Mouse (Mus musculus) neural tube, embryonic 12.5 days (tissue): ENCODE results near the gene Fyco1. TPM values are rescaled to one million over a fixed set of nuclear protein-coding genes. Genes with fewer than 3 reads are reported as not detected.
"Not testable (repeated sequence)": the region's sequence is repeated elsewhere in the genome, so short reads cannot be mapped to it uniquely, and the experiment has no call there.

ENCODE experiments used
- ATAC-seq: fragments of 200-750 bp; cut with Nextera tagmentation; 2 replicates; pipeline ENCODE4 v1.8.0; 2017; ENCODE audit warnings: low read depth, mild to moderate bottlenecking, moderate TSS enrichment, moderate library complexity; ENCODE audit not compliant: low FRiP score
- H3K27ac ChIP-seq: fragments of 300-500 bp; sonication (generic); 2 replicates; pipeline ENCODE4 v1.5.1; 2016
- H3K27me3 ChIP-seq: fragments of 300-500 bp; sonication (generic); replicated peaks from 2 replicates; pipeline ENCODE4 v1.6.1; 2016; ENCODE audit warnings: mild to moderate bottlenecking
- H3K36me3 ChIP-seq: fragments of 300-500 bp; sonication (generic); 2 replicates; pipeline ENCODE4 v1.6.1; 2016; ENCODE audit warnings: mild to moderate bottlenecking
- H3K4me1 ChIP-seq: fragments of 300-500 bp; sonication (generic); 2 replicates; pipeline ENCODE4 v1.6.1; 2016
- H3K4me2 ChIP-seq: fragments of 300-500 bp; sonication (generic); replicated peaks from 2 replicates; pipeline ENCODE4 v1.6.1; 2016; ENCODE audit warnings: mild to moderate bottlenecking
- H3K4me3 ChIP-seq: fragments of 300-500 bp; sonication (generic); 2 replicates; pipeline ENCODE4 v1.5.1; 2016
- H3K9ac ChIP-seq: fragments of 300-500 bp; sonication (generic); 2 replicates; pipeline ENCODE4 v1.6.1; 2016; ENCODE audit warnings: mild to moderate bottlenecking
- H3K9me3 ChIP-seq: fragments of 300-500 bp; sonication (generic); 2 replicates; pipeline ENCODE4 v1.6.1; 2016; ENCODE audit warnings: mild to moderate bottlenecking
- WGBS: fragments of 180-500 bp; shearing (Covaris S2); methylation state at CpG from one replicate; pipeline ENCODE4 v1.1.7; 2016; 5-methylcytosine and 5-hydroxymethylcytosine counted together
- polyA plus RNA-seq: library from polyadenylated mRNA; unstranded; fragments of >200 nt; fragmentation: Nextera tagmentation; extraction: Ambion mirVana; gene quantifications from 2 replicates; pipeline ENCODE4 v1.2.1, GENCODE M21; 2016

Fyco1 gene
- polyA plus RNA-seq, 1 experiment from 2014 or later: 9.1 TPM

- Histone ChIP-seq H3K4me3 (no peak overlapping the region), H3K9me3 (no peaks in the 10 kb centered on the region), H3K4me1 (no peaks in the 10 kb centered on the region), H3K9ac (no peak overlapping the region), H3K27me3 (no peaks in the 10 kb centered on the region), H3K27ac (no peak overlapping the region), H3K4me2 (no peak overlapping the region), H3K36me3 (no peaks in the 10 kb centered on the region)
- 87% methylated on average over 3 of the region's 3 CpGs for WGBS
- ATAC-seq: no peak
These were observed 87.9 kb downstream of the Fyco1 start for GRCm38 (mm10) chr9:123763771-123764170.

- no peaks in the 10 kb centered on the region for H3K9me3 ChIP-seq
- H3K27ac ChIP-seq: no peak overlapping the region
- H3K4me2 ChIP-seq: no peak overlapping the region
- H3K27me3 ChIP-seq: no peaks in the 10 kb centered on the region
- WGBS: 92% methylated on average over 4 of the region's 4 CpGs
- H3K4me1 ChIP-seq: no peaks in the 10 kb centered on the region
- ATAC-seq: no peak
- H3K9ac ChIP-seq: no peak overlapping the region
- no peaks in the 10 kb centered on the region for H3K36me3 ChIP-seq
- H3K4me3 ChIP-seq: no peak overlapping the region
These were observed 88.8 kb downstream of the Fyco1 start for GRCm38 (mm10) chr9:123762886-123763285.

- WGBS: 89% methylated on average over 3 of the region's 3 CpGs
- H3K4me3 ChIP-seq: no peak overlapping the region
- H3K4me2 ChIP-seq: no peak overlapping the region
- no peaks in the 10 kb centered on the region for H3K9me3 ChIP-seq
- no peaks in the 10 kb centered on the region for H3K27me3 ChIP-seq
- H3K4me1 ChIP-seq: no peaks in the 10 kb centered on the region
- no peak overlapping the region for H3K9ac ChIP-seq
- no peak for ATAC-seq
- no peaks in the 10 kb centered on the region for H3K36me3 ChIP-seq
- H3K27ac ChIP-seq: no peak overlapping the region
These were observed 90.9 kb downstream of the Fyco1 start for GRCm38 (mm10) chr9:123760806-123761205.

GRCm38 (mm10) chr9:123758645-123759044, 93.1 kb downstream of the Fyco1 start:
- no peak overlapping the region for H3K9ac ChIP-seq
- 91% methylated on average over 4 of the region's 4 CpGs for WGBS
- no peaks in the 10 kb centered on the region for H3K9me3 ChIP-seq
- no peak overlapping the region for H3K4me3 ChIP-seq
- ATAC-seq: no peak
- H3K4me2 ChIP-seq: no peak overlapping the region
- no peaks in the 10 kb centered on the region for H3K27me3 ChIP-seq
- no peaks in the 10 kb centered on the region for H3K36me3 ChIP-seq
- H3K27ac ChIP-seq: no peak overlapping the region
- no peaks in the 10 kb centered on the region for H3K4me1 ChIP-seq

GRCm38 (mm10) chr9:123758156-123758555, 93.5 kb downstream of the Fyco1 start:
- Histone ChIP-seq H3K27ac (no peak overlapping the region), H3K36me3 (no peaks in the 10 kb centered on the region), H3K4me3 (no peak overlapping the region), H3K4me1 (no peaks in the 10 kb centered on the region), H3K9me3 (no peaks in the 10 kb centered on the region), H3K9ac (no peak overlapping the region), H3K4me2 (no peak overlapping the region), H3K27me3 (no peaks in the 10 kb centered on the region)
- ATAC-seq: no peak
- WGBS: 79% methylated on average over 1 of the region's 1 CpGs

GRCm38 (mm10) chr9:123757326-123757725, 94.4 kb downstream of the Fyco1 start:
- ATAC-seq: no peak
- 65% methylated on average over 2 of the region's 2 CpGs for WGBS

GRCm38 (mm10) chr9:123756752-123757151, 94.9 kb downstream of the Fyco1 start:
- H3K9me3 ChIP-seq: no peaks in the 10 kb centered on the region
- H3K9ac ChIP-seq: no peak overlapping the region
- H3K4me1 ChIP-seq: no peaks in the 10 kb centered on the region
- H3K4me3 ChIP-seq: no peak overlapping the region
- no peaks in the 10 kb centered on the region for H3K36me3 ChIP-seq
- H3K27me3 ChIP-seq: no peaks in the 10 kb centered on the region
- WGBS: 85% methylated on average over 3 of the region's 3 CpGs
- no peak overlapping the region for H3K27ac ChIP-seq
- no peak overlapping the region for H3K4me2 ChIP-seq
- ATAC-seq: no peak

More at GRCm38 (mm10) chr9:123757326-123757725, 94.4 kb downstream of the Fyco1 start:
- H3K9me3 ChIP-seq: no peaks in the 10 kb centered on the region
- H3K27ac ChIP-seq: no peak overlapping the region
- no peaks in the 10 kb centered on the region for H3K36me3 ChIP-seq
- H3K9ac ChIP-seq: no peak overlapping the region
- no peak overlapping the region for H3K4me3 ChIP-seq
- no peaks in the 10 kb centered on the region for H3K4me1 ChIP-seq
- no peak overlapping the region for H3K4me2 ChIP-seq
- H3K27me3 ChIP-seq: no peaks in the 10 kb centered on the region

- 89% methylated on average over 4 of the region's 4 CpGs for WGBS
- Histone ChIP-seq H3K4me3 (no peak overlapping the region), H3K27me3 (no peaks in the 10 kb centered on the region), H3K4me1 (no peaks in the 10 kb centered on the region), H3K36me3 (no peaks in the 10 kb centered on the region), H3K4me2 (no peak overlapping the region), H3K9me3 (no peaks in the 10 kb centered on the region), H3K27ac (no peak overlapping the region), H3K9ac (no peak overlapping the region)
- no peak for ATAC-seq
These were observed 97.4 kb downstream of the Fyco1 start for GRCm38 (mm10) chr9:123754333-123754732.

- H3K4me3 ChIP-seq, H3K9me3 ChIP-seq, H3K9ac ChIP-seq, H3K27ac ChIP-seq, ATAC-seq, H3K36me3 ChIP-seq, H3K4me2 ChIP-seq, H3K4me1 ChIP-seq, H3K27me3 ChIP-seq: not testable (repeated sequence)
- 88% methylated on average over 8 of the region's 8 CpGs for WGBS
These were observed 102.0 kb downstream of the Fyco1 start for GRCm38 (mm10) chr9:123749687-123750086.

- no peak for ATAC-seq
- H3K9ac ChIP-seq: no peak overlapping the region
- H3K27me3 ChIP-seq: no peaks in the 10 kb centered on the region
- no peaks in the 10 kb centered on the region for H3K36me3 ChIP-seq
- WGBS: 78% methylated on average over 4 of the region's 4 CpGs
- no peak overlapping the region for H3K27ac ChIP-seq
- no peaks in the 10 kb centered on the region for H3K4me1 ChIP-seq
- H3K9me3 ChIP-seq: no peaks in the 10 kb centered on the region
- no peak overlapping the region for H3K4me3 ChIP-seq
- H3K4me2 ChIP-seq: no peak overlapping the region
These were observed 110.9 kb downstream of the Fyco1 start for GRCm38 (mm10) chr9:123740799-123741198.

Other genes with a start within 250 kb of the Fyco1 start
- gene Slc6a20b, start 219.3 kb downstream of the Fyco1 start, polyA plus RNA-seq: 0.22 and 0.24 TPM in 2 replicates
- 0.08 and 0.15 TPM in 2 replicates for gene Ccr9, start 173.5 kb downstream of the Fyco1 start, polyA plus RNA-seq
- 1.2 and 1.3 TPM in 2 replicates for gene Slc6a20a, start 173.0 kb downstream of the Fyco1 start, polyA plus RNA-seq
- gene Lztfl1, start 134.2 kb downstream of the Fyco1 start, polyA plus RNA-seq: 49.9 and 54.9 TPM in 2 replicates
- gene Cxcr6, start 45.4 kb downstream of the Fyco1 start, polyA plus RNA-seq: 0.20 TPM in 1 of 2 replicates, not detected in the other
- gene Xcr1, start 10.1 kb upstream of the Fyco1 start, polyA plus RNA-seq: not detected in 2 replicates
- 1.3 TPM in 2 replicates for gene Ccr1, start 116.8 kb upstream of the Fyco1 start, polyA plus RNA-seq
- not detected in 2 replicates for gene Ccr1l1, start 126.5 kb upstream of the Fyco1 start, polyA plus RNA-seq
- gene Ccr3, start 170.1 kb upstream of the Fyco1 start, polyA plus RNA-seq: not detected in 2 replicates